In the genomic region with DNA sequence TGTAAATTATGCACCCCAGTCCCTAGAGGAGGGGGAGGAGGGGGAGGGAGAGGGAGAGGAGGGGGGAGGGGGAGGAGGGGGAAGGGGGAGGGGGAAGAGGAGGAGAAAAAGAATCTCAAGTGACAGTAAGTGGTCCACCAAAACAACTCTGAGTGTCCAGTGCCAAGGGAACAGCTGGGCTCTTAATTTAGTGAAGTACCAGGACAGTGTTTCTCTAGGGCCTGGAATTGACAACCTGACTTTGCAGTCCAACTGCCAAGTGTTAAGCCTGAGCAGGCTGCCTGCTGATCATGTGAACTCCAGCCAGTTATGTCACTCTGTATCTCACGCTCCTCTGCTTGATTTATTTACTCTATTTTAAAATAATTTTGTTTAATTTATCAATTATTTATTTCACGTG, we compare ENCODE assay signal across 17 mouse cellular contexts. TPM values are rescaled to one million over a fixed set of nuclear protein-coding genes. Genes with fewer than 3 reads are reported as not detected.
A peak's percentile ranks its signal among the peaks of the same experiment; 100 is the strongest.
DNase-seq lines count a peak whose midpoint lies in the region; ATAC-seq and TF ChIP-seq lines count a peak whose summit lies in the region.
"Had no signal": no experiment of that assay in that cellular context is flagged by ENCODE, and none has a peak within 500 bp of the region (broad histone marks: within the 10 kb centered on the region; RNA-seq: fewer than 3 reads in every experiment).

No protein-coding gene starts in this region.

- no peaks in the 10 kb centered on the region for H3K9me3 ChIP-seq in embryonic facial prominence, embryonic 15.5 days (replicated peaks)
- H3K9me3 ChIP-seq in liver, postnatal 0 days (ENCODE audit: low read length): no peaks in the 10 kb centered on the region
- H3K9me3 ChIP-seq: embryonic facial prominence, embryonic 13.5 days; forebrain, embryonic 15.5 days; limb, embryonic 13.5 days; liver, embryonic 12.5 days had no signal

- peak; percentile 39; the same call in 1 of the 2 replicates for ATAC-seq in embryonic facial prominence, embryonic 15.5 days (ENCODE audit: insufficient number of reproducible peaks, low FRiP score, low TSS enrichment, low read depth)
- ATAC-seq in frontal cortex, adult (ENCODE audit: low TSS enrichment): no peak
- no peak for ATAC-seq in liver, postnatal 0 days
- ATAC-seq: forebrain, embryonic 15.5 days; liver, embryonic 12.5 days had no signal

- H3K4me3 ChIP-seq in left cerebral cortex, adult 2 months: no peak overlapping the region
- H3K4me3 ChIP-seq in embryonic facial prominence, embryonic 15.5 days (replicated peaks): no peak overlapping the region
- H3K4me3 ChIP-seq in liver, postnatal 0 days (ENCODE audit: low read depth, low read length): no peak overlapping the region
- H3K4me3 ChIP-seq: embryonic facial prominence, embryonic 13.5 days; forebrain, embryonic 15.5 days; limb, embryonic 13.5 days; liver, embryonic 12.5 days had no signal

- H3K27me3 ChIP-seq in embryonic facial prominence, embryonic 15.5 days: no peaks in the 10 kb centered on the region
- H3K27me3 ChIP-seq in liver, postnatal 0 days (ENCODE audit: insufficient read depth, low read length): no peaks in the 10 kb centered on the region
- H3K27me3 ChIP-seq: embryonic facial prominence, embryonic 13.5 days; forebrain, embryonic 15.5 days; limb, embryonic 13.5 days; liver, embryonic 12.5 days had no signal

- intact Hi-C loops in left cerebral cortex, postnatal 4 days (cut with DNase I): no loop called here
- intact Hi-C loops in left cerebral cortex, adult 2 months (cut with DNase I): loop anchor here (2.0 kb wide), 1 partner anchor 51 kb away; no protein-coding TSS in a partner anchor

- no peak for TF ChIP-seq CTCF in left cerebral cortex, adult 2 months (IDR thresholded peaks at IDR 0.05)
- no peak for TF ChIP-seq CTCF in liver, postnatal 0 days (IDR thresholded peaks at IDR 0.05; ENCODE audit: low read depth)

- no peak overlapping the region for H3K4me2 ChIP-seq in embryonic facial prominence, embryonic 15.5 days (replicated peaks)
- no peak overlapping the region for H3K4me2 ChIP-seq in liver, postnatal 0 days (ENCODE audit: low read depth, low read length)
- H3K4me2 ChIP-seq: embryonic facial prominence, embryonic 13.5 days; forebrain, embryonic 15.5 days; heart, embryonic 11.5 days; limb, embryonic 13.5 days; liver, embryonic 12.5 days; midbrain, embryonic 11.5 days had no signal

- 65% methylated on average over 2 of the region's 2 CpGs for whole genome bisulfite sequencing in embryonic facial prominence, embryonic 15.5 days
- WGBS in liver, postnatal 0 days (ENCODE audit: insufficient replicate concordance): 55% methylated on average over 2 of the region's 2 CpGs

- no peak for TF ChIP-seq EP300 in liver, postnatal 0 days (IDR thresholded peaks at IDR 0.05; ENCODE audit: low read depth)

- DNase-seq in gastrocnemius, adult 18-20 months (ENCODE audit: low spot score): peak; percentile 43
- DNase-seq in gastrocnemius, postnatal 4 days (ENCODE audit: low spot score in 2 of 2): no peak
- peak; percentile 29 for DNase-seq in left cerebral cortex, postnatal 4 days
- no peak for DNase-seq in left cerebral cortex, adult 2 months (ENCODE audit: extremely low spot score in 1 of 2, low spot score in 2 of 2)
- no peak for DNase-seq in liver, postnatal 0 days
- DNase-seq: layer of hippocampus, postnatal 36 days; right cerebral cortex, postnatal 14 days; spleen, adult 18-20 months had no signal

- H3K27ac ChIP-seq in left cerebral cortex, adult 2 months: no peak overlapping the region
- H3K27ac ChIP-seq in embryonic facial prominence, embryonic 15.5 days (replicated peaks): no peak overlapping the region
- H3K27ac ChIP-seq in liver, postnatal 0 days (ENCODE audit: low read depth): no peak overlapping the region
- H3K27ac ChIP-seq: embryonic facial prominence, embryonic 13.5 days; forebrain, embryonic 15.5 days; limb, embryonic 13.5 days; liver, embryonic 12.5 days had no signal

- no peak overlapping the region for H3K9ac ChIP-seq in embryonic facial prominence, embryonic 15.5 days
- H3K9ac ChIP-seq in liver, postnatal 0 days (replicated peaks): no peak overlapping the region
- H3K9ac ChIP-seq: embryonic facial prominence, embryonic 13.5 days; forebrain, embryonic 15.5 days; limb, embryonic 13.5 days; liver, embryonic 12.5 days had no signal

- no peaks in the 10 kb centered on the region for H3K4me1 ChIP-seq in embryonic facial prominence, embryonic 15.5 days
- H3K4me1 ChIP-seq in liver, postnatal 0 days (ENCODE audit: insufficient read depth): no peaks in the 10 kb centered on the region
- H3K4me1 ChIP-seq: embryonic facial prominence, embryonic 13.5 days; forebrain, embryonic 15.5 days; limb, embryonic 13.5 days; liver, embryonic 12.5 days had no signal

- no peaks in the 10 kb centered on the region for H3K36me3 ChIP-seq in embryonic facial prominence, embryonic 15.5 days
- H3K36me3 ChIP-seq in liver, postnatal 0 days (replicated peaks; ENCODE audit: insufficient read depth, low read length): no peaks in the 10 kb centered on the region
- H3K36me3 ChIP-seq: embryonic facial prominence, embryonic 13.5 days; forebrain, embryonic 15.5 days; limb, embryonic 13.5 days; liver, embryonic 12.5 days had no signal

RNA-seq across cellular contexts. Expression of a gene that starts 17.2 kb away (rescaled TPM):
- not detected for total RNA-seq in gastrocnemius, adult 18-20 months (2021)
- total RNA-seq in gastrocnemius, postnatal 4 days (2021): under 1 TPM; 0.10 to 0.17 TPM
- total RNA-seq in left cerebral cortex, postnatal 4 days (2021): under 1 TPM; 0.16 to 0.26 TPM
- under 1 TPM; 0.34 to 0.54 TPM for total RNA-seq in left cerebral cortex, adult 2 months (2021)
- polyA plus RNA-seq in embryonic facial prominence, embryonic 15.5 days (2015; fragmentation: Nextera tagmentation; extraction: Ambion mirVana): 0.21 and 0.24 TPM in 2 replicates
- 0.71 and 0.96 TPM in 2 replicates for polyA plus RNA-seq in liver, postnatal 0 days (2015; fragmentation: Nextera tagmentation; extraction: Ambion mirVana)
- total RNA-seq: adrenal gland, postnatal 14 days had no signal

RNA-seq across cellular contexts. Expression of a gene that starts 20.8 kb away (rescaled TPM):
- 1 to 10 TPM; 6.9 to 7.6 TPM for total RNA-seq in gastrocnemius, adult 18-20 months (2021)
- 10 to 100 TPM; 20.0 to 21.5 TPM for total RNA-seq in gastrocnemius, postnatal 4 days (2021)
- total RNA-seq in left cerebral cortex, postnatal 4 days (2021): 10 to 100 TPM; 26.3 to 27.8 TPM
- 10 to 100 TPM; 21.6 to 23.6 TPM for total RNA-seq in left cerebral cortex, adult 2 months (2021)
- polyA plus RNA-seq in embryonic facial prominence, embryonic 15.5 days (2015; fragmentation: Nextera tagmentation; extraction: Ambion mirVana): 12.5 and 13.0 TPM in 2 replicates
- polyA plus RNA-seq in liver, postnatal 0 days (2015; fragmentation: Nextera tagmentation; extraction: Ambion mirVana): 3.9 and 4.1 TPM in 2 replicates

Comparison
In these comparisons a context has a peak if more than half of its experiments do, and no peak if none do; other contexts are left out.
1. DNase-seq: peak in gastrocnemius, adult 18-20 months (single experiment) and left cerebral cortex, postnatal 4 days (single experiment); none in gastrocnemius, postnatal 4 days (0 of 2), left cerebral cortex, adult 2 months (0 of 2) and liver, postnatal 0 days (single experiment).